Mouse (Mus musculus) cortical plate, adult 2 months (tissue): Measurements from ENCODE around the gene Ccdc8. TPM values are rescaled to one million over a fixed set of nuclear protein-coding genes. Genes with fewer than 3 reads are reported as not detected.

Experiments
- H3K27ac ChIP-seq: fragments of 200-500 bp; 2 replicates; pipeline ENCODE4 v1.5.1; 2012; ENCODE audit warnings: low read length, control low read depth, inconsistent platforms; ENCODE audit not compliant: insufficient read depth
- H3K4me1 ChIP-seq: fragments of 200-500 bp; 2 replicates; pipeline ENCODE4 v1.6.1; 2011; ENCODE audit warnings: low read length; ENCODE audit not compliant: control insufficient read depth, insufficient read depth
- H3K4me3 ChIP-seq: fragments of 200-500 bp; 2 replicates; pipeline ENCODE4 v1.5.1; 2011; ENCODE audit warnings: mild to moderate bottlenecking, low read length, control low read depth; ENCODE audit not compliant: insufficient read depth
- CTCF ChIP-seq: fragments of 200-500 bp; IDR thresholded peaks from 2 replicates; pipeline ENCODE4 v1.5.1; 2011; ENCODE audit warnings: mild to moderate bottlenecking, control low read depth, low read length; ENCODE audit not compliant: insufficient read depth; ENCODE audit errors: extremely low read depth
- POLR2A ChIP-seq: fragments of 200-500 bp; IDR thresholded peaks from 2 replicates; pipeline ENCODE4 v1.6.1; 2011; ENCODE audit warnings: mild to moderate bottlenecking, low read length, control low read depth; ENCODE audit not compliant: insufficient read depth; ENCODE audit errors: extremely low read depth
- polyA plus RNA-seq: library from polyadenylated mRNA; depleted of rRNA; stranded (reverse); fragments of >200 nt; gene quantifications from 2 replicates; pipeline ENCODE4 v1.2.3, GENCODE M21; 2012; rRNA removed

Ccdc8 gene
- 1.8 and 1.9 TPM in 2 replicates for polyA plus RNA-seq

DNA sequence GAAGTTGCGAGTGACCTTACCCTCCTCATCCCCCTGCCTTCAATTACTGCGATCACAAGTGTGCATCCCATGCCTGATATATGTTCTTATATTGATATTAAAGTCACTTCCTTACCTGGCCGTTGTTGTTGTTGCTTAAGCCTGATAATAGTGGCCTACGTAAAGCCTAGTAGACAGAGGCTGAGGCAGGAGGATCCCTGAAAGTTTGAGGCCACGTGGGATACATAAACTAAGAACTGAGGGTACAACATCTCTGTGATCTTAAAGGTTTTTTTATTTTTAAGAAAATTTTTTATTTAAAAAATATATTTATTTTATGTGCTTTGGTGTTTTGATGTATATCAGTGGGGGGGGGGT lies at the start of gene Ccdc8:
Gene Ccdc8 (plus strand): TSS at position 258 of the 357 bp plus-strand sequence.
- no peak within 1 kb of the TSS for H3K4me3 ChIP-seq
- peaks cover 2% of the 10 kb centered on the region; the same call in 1 of the 2 replicates for H3K4me1 ChIP-seq
- TF ChIP-seq CTCF = no peak
- TF ChIP-seq POLR2A = no peak
- no peak within 1 kb of the TSS for H3K27ac ChIP-seq

DNA sequence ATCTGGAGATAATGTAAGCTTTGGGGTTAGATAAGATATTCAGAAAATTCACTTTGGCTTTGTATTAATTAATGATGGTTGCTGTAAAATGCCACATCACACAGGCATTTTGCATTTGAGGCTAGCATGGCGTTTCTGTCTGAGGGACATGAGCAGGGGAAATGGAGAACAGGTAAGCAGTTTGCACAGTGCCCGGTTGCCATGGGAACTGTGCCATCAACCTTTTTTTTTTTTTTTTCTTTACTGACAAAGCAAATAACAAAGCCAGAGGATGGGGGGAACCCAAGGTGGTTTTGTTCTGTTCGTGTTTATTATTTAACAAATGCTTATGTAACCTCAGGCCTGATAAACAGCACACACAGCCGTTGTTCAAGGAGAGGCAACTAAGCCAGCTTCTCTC lies 49.6 kb upstream of the Ccdc8 start:
- no peak overlapping the region for H3K27ac ChIP-seq
- H3K4me1 ChIP-seq = peaks cover 9% of the 10 kb centered on the region
- no peak overlapping the region for H3K4me3 ChIP-seq
- TF ChIP-seq CTCF (no peak), POLR2A (no peak)

DNA sequence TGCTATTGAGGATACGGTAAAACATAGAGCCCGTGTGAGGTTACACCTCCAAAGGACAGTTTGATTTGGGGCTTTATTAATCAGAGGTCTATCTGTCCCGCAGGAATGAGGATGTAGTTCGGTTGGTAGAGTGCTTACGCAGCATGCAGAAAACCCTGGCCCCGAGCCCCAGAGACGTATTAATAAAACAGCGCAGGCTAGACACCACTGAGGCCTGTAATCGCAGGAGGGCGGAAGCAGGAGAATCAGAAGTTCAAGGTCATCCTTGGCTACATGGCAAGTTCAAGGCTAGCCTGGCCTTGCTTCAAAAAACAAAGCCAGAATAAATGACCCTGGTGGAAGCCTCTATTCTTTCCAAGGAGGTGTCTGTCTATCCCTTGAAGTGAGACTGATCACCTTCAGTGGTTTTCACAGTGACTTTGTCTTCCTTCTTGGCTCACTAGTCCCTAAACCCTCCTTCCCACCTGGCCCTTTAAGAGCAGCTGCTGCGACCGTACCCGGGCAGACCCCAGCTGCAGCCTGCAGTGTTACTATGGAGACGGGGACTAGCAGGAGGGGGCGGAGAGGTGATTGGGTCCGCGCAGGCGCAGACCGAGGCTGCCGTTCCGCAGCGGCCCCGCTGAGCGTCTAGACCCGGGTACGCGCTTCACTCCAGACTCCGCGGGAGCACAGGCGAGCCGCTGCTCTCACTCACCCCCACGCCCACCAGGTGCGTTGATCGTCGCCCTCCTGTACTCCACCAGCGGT lies 48.3 kb upstream of the Ccdc8 start, which contains the start of gene Pnmal2:
Gene Pnmal2 (plus strand): TSS at position 622 of the 747 bp plus-strand sequence.
- peak; percentile 95 for TF ChIP-seq POLR2A
- no peak for TF ChIP-seq CTCF
- H3K4me3 ChIP-seq = peak within 1 kb of the TSS; percentile 77
- peak within 1 kb of the TSS; percentile 74 for H3K27ac ChIP-seq
- peaks cover 6% of the 10 kb centered on the region for H3K4me1 ChIP-seq

DNA sequence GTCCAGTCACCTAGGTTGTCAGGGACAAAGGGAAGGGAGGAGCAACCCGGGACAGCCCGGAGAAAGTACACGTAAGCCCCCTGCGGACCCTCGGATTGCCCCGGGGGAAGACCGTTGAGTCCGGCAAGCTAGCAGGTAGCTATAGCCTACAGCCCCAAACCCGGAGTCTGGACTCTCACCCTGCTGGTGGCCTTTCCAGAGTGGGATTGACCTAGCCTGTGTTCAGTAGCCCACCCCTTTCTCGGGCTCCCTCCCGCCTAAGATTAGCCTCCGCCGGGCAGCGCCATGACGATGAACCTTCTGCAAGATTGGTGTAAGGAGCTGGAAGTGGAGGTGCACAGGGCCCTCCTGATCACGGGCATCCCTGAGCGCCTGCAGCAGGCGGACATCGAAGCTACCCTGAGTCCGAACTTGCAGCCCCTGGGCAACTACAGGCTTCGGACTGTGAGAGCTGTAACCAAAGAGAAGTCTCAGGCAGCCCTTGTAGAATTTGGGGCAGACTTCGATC lies 47.6 kb upstream of the Ccdc8 start:
- peak overlapping the region; percentile 77 for H3K4me3 ChIP-seq
- no peak for TF ChIP-seq POLR2A
- no peak for TF ChIP-seq CTCF
- H3K4me1 ChIP-seq = peaks cover 6% of the 10 kb centered on the region
- peak overlapping the region; percentile 74 for H3K27ac ChIP-seq

DNA sequence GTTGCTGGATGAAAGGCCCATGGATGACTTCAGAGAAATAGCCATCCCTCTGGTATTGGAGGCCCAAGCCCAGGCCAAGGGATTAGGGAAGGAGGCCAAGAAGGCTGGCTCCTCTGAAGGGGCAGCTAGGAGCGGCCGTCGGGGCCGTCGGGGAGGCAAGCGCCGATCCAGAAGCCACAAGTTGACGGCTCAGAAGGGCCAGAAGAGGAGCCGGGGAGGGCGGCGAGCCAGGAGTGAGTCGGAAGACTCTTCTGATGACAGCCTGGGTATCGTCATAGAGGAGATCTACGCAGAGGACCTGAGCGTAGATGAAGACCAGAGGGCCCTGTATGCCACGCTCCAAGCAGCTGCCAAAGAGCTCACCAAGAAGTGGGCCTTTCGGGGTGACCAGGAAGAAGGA lies 47.1 kb upstream of the Ccdc8 start:
- TF ChIP-seq POLR2A (no peak), CTCF (no peak)
- H3K27ac ChIP-seq = peak overlapping the region; percentile 74
- peak overlapping the region; percentile 77 for H3K4me3 ChIP-seq
- H3K4me1 ChIP-seq = peaks cover 2% of the 10 kb centered on the region; the same call in 1 of the 2 replicates

DNA sequence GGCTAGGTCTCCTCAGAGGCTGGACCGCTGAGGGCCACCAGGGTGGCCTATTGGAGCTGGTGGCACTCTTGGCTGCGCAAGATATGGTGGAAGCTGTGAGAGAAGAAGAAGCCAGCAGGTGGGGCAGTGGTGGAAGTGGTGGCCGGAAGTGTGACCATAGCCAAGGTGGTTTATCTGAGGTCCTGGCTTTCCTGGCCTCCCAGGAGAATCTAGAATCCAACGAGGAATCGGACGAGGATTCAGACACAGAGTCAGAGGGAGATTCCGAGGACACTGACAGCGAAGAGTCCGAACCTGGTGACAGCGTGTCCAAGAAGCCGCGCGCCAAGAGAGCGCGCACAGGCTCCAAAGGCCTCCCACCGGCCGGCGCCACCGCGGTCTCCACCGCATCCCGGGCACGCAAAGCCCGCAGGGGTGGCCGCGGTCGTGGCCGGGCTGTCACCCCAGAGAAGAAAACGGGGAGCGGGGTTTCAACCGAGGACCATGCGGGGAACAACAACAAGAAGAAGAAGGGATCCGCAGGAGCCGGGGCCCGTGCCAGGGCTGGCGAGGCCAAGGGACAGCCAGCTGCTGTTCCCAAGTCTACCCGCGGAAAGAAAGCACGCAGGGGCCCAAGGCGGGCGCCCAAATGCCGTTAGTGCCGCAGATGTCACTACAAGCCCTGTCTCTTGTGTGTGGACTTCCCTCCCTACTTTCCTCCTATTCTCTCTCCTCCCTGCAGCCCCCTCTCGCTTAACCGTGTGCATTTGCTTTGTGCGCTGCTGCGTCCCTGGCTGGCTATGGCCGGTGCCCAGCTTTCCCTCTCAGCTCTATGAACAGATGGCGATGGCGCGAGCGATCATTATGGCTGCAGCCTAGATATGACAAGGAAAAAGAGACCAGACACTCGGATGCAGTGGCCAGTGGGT lies 45.8 kb upstream of the Ccdc8 start:
- peak overlapping the region; percentile 62 for H3K27ac ChIP-seq
- H3K4me3 ChIP-seq = peak overlapping the region; percentile 77
- H3K4me1 ChIP-seq = peaks cover 2% of the 10 kb centered on the region; the same call in 1 of the 2 replicates
- TF ChIP-seq CTCF (no peak), POLR2A (peak; percentile 19; the same call in 1 of the 2 replicates)

DNA sequence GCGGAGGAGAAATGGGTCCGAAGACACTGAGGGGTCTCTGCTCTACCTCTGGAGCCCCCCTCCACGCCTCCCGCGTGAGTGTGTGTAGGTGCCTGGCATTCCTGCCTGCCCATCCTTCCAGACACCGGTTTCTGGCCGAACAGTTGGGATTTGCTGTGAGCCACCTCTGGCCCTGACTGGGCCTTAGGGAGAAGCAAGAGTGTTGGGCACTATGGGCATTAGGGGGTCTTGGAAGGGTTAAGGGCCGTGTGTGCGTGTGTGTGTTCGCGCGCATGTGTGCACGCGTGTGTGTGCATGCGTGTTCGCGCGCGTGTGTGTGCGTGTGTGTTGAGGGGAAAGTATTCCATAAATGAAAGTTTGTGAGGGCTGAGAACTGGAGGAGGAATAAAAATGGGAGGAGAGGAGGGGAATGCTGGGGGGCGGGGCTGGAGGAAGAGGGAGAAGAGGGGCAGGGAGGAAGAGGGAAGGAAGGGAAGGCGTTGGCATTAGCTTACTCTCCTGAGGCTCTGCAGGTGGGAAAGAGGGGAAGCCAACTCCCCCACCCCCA lies 45.1 kb upstream of the Ccdc8 start:
- peak overlapping the region; percentile 77 for H3K4me3 ChIP-seq
- H3K4me1 ChIP-seq = peaks cover 2% of the 10 kb centered on the region; the same call in 1 of the 2 replicates
- H3K27ac ChIP-seq = peak overlapping the region; percentile 62
- TF ChIP-seq CTCF = no peak
- no peak for TF ChIP-seq POLR2A

DNA sequence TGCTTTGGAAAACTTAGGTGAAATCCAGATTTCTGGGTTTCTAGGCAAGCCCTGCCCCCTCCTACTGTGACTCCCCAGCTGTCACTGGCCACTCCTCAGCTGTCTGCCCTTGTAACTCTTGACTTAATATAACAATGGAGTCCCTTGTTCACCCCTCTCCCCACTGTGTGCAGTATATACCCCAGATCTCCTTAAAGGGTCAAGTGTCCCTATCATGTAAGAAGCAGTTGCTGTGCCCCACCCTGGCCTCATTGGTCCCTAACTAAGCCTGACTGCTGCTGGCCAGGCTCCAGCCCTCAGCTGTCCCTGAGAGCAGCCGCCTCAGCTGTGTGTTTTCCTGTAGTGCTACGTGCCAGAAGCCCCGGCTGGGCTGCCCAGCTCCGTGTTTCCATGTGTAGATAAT lies 44.5 kb upstream of the Ccdc8 start:
- TF ChIP-seq CTCF (no peak), POLR2A (no peak)
- H3K4me3 ChIP-seq = peak overlapping the region; percentile 77
- no peak overlapping the region for H3K27ac ChIP-seq
- peaks cover 2% of the 10 kb centered on the region; the same call in 1 of the 2 replicates for H3K4me1 ChIP-seq

DNA sequence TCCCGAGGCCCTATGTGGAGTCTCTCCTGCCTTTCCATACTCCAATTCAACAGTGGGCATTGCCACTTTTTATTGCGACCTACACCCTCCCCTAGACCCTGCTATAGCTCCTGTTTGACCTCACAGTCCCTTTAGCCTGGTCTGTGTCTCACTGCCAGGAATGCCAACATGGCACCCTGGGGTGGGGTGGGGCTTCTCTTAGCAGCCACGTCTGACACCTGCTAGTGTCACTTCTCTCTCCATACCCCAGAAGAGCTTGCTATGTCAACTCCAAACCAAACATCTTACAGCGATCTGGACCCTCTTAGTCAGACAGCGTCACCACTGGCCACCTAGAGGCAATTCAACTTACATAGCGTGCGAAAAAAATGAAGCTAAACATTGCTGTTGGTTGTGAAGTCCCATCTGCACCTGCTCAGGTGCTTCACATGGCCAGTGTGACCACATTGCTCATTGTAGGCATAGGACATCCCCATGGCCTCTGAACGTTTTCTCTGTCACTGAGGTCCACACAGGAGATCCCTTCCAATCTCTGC lies 43.5 kb upstream of the Ccdc8 start:
- Histone ChIP-seq H3K4me1 (peaks cover 2% of the 10 kb centered on the region; the same call in 1 of the 2 replicates), H3K4me3 (no peak overlapping the region), H3K27ac (0 out of 2 replicates have a peak overlapping the region, but pooled peaks have one; percentile 11)
- TF ChIP-seq CTCF (no peak), POLR2A (no peak)
